Mouse (Mus musculus): ENCODE results near the gene Col11a2.
A peak's percentile ranks its signal among the peaks of the same experiment; 100 is the strongest.

Col11a2 gene

GRCm38 (mm10) chr17:34107109-34107867 is 68.1 kb downstream of the Col11a2 start:
- DNase-seq, result no peak

DNA sequence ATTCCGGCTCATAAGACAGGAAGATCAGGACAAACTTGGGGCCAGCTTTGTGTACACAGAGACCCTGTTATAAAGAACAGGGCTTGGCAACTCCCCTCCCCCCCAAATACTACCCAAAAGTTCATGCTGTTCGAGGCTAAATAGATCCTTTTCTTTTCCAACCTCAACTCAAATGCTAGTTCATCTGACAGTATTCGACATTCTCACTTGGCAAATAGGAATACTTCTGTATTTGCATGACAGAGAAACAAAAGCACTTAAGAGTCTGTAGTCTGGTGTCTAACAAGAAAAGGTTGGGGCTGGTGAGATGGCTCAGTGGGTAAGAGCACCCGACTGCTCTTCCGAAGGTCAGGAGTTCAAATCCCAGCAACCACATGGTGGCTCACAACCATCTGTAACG is 69.2 kb downstream of the Col11a2 start:
- DNase-seq, result no peak

DNA sequence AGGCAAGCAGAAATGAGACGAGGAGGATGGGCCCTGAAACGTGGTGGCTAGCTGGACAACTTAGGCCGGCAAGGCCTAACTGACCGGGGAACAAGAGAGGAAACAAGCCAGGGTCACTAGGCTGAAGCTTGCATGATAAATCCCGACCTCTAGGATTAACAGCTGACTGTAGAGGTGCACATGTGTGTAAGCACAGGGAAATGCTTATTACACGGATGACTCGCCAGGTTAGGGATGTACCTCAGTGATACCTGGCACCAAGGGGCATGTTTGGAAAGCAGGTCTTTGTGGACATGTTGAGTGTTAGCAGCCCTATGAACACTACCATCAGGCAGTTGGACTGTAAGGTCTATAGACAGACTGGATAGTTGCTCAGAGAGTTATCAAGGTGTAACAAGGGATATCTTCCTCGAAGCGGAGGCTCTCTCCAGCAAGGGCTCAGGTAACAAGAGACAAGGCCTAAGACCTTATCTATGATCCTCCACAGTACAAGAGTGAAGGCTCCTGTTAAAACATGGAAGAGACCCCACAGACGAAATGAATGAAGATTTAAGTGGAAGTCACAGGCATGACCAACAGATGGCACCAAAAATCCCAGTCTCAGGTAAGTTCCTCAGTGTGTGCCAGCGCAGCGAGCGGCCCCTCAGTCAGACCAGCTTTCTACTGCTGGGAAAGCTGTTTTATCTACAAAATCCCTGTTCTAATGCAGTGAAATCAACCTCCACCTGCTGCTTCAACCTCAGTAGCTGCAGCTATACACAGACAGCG is 70.0 kb downstream of the Col11a2 start:
- DNase-seq, result peak; percentile 58 to 60

GRCm38 (mm10) chr17:34109806-34110195 is 70.6 kb downstream of the Col11a2 start:
- no peak for DNase-seq

DNA sequence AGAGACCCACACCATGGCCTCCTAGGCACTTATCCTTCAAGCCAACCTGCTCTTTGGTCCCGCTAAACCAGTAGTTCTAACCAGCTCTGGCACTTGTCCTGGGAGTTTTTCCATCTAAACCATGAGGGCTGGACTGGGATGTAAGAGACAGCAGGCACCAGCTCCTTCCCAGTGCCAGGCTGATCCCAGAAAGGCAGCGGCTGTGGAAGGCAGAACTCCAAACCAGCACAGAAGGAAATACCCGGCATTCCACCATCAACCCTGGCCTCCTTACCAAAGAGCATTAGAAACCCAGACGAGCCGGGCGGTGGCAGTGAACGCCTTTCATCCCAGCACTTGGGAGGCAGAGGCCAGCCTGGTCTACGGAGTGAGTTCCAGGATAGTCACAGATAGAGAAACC is 71.1 kb downstream of the Col11a2 start:
- DNase-seq, result no peak

DNA sequence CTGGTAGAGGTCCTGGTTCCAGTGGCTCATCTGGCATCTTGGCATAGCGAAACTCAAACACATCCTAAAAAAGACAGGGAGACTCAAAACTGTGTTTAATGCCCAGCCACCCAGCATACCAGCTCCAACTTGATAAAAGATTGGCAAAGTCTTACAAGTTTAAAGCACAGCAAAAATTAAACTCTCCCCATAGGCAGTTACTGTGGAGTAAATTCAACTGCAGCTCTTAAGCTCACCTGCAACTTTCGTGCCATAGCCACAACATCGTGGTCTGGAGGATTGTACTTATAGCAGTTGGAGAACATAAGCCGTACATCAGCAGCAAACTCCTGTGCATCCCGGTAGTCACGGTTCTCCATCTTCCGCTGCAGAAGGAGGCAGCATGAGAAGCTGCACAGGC is 74.9 kb downstream of the Col11a2 start:
- DNase-seq, result no peak
